Mouse (Mus musculus): Measurements from ENCODE around the gene Rapgef4.

DNA sequence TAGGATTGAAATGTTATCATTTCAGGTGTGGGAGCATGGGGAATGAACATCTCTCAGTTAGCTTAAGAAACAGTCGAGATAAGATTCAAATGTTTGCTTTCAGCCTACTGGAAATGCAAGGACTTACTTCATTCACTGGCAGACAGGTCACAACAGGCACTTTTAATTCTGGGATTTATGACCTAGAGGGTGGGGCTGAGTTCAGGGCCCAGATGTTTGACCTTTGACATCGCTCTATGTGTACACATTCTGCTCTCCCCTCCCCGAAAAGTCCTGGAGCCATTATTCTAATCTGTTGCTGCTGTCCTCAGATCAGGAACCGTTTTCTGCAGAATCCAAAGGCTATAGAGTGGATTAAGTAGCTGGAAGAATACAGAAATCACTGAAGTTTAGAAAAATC lies 81.9 kb downstream of the Rapgef4 start:
- no peak for TF ChIP-seq CTCF (IDR thresholded peaks at IDR 0.05; ENCODE audit: low read depth)
- TF ChIP-seq EP300 (optimal IDR thresholded peaks at IDR 0.05) = no peak

Data from stomach, postnatal 0 days (tissue).